Mouse (Mus musculus) forebrain, embryonic 12.5 days (tissue): ENCODE data around the gene Eepd1. TPM values are rescaled to one million over a fixed set of nuclear protein-coding genes. Genes with fewer than 3 reads are reported as not detected.

Source experiments
- ATAC-seq: fragments of 200-750 bp; cut with Nextera tagmentation; 2 replicates; pipeline ENCODE4 v1.8.0; 2017; ENCODE audit warnings: moderate TSS enrichment; ENCODE audit not compliant: low FRiP score
- H3K27ac ChIP-seq: fragments of 300-500 bp; sonication (generic); 2 replicates; pipeline ENCODE4 v1.5.1; 2016; ENCODE audit warnings: mild to moderate bottlenecking
- H3K27me3 ChIP-seq: fragments of 300-500 bp; sonication (generic); 2 replicates; pipeline ENCODE4 v1.6.1; 2016; ENCODE audit warnings: mild to moderate bottlenecking
- H3K36me3 ChIP-seq: fragments of 300-500 bp; sonication (generic); replicated peaks from 2 replicates; pipeline ENCODE4 v1.6.1; 2016; ENCODE audit warnings: mild to moderate bottlenecking
- H3K4me1 ChIP-seq: fragments of 300-500 bp; sonication (generic); 2 replicates; pipeline ENCODE4 v1.6.1; 2016
- H3K4me2 ChIP-seq: fragments of 300-500 bp; sonication (generic); 2 replicates; pipeline ENCODE4 v1.6.1; 2016; ENCODE audit warnings: mild to moderate bottlenecking, moderate library complexity
- H3K4me3 ChIP-seq: fragments of 300-500 bp; sonication (generic); replicated peaks from 2 replicates; pipeline ENCODE4 v1.5.1; 2016; ENCODE audit warnings: mild to moderate bottlenecking
- H3K9ac ChIP-seq: fragments of 300-500 bp; sonication (generic); 2 replicates; pipeline ENCODE4 v1.6.1; 2016; ENCODE audit warnings: mild to moderate bottlenecking
- H3K9me3 ChIP-seq: fragments of 300-500 bp; sonication (generic); 2 replicates; pipeline ENCODE4 v1.6.1; 2016
- WGBS: fragments of 180-500 bp; shearing (Covaris S2); methylation state at CpG from one replicate; pipeline ENCODE4 v1.1.7; 2016; 5-methylcytosine and 5-hydroxymethylcytosine counted together
- polyA plus RNA-seq: library from polyadenylated mRNA; unstranded; fragments of >200 nt; fragmentation: Nextera tagmentation; extraction: Ambion mirVana; gene quantifications from 2 replicates; pipeline ENCODE4 v1.2.1, GENCODE M21; 2016

Eepd1 gene
- polyA plus RNA-seq, 1 experiment from 2014 or later: 7.9 TPM

DNA sequence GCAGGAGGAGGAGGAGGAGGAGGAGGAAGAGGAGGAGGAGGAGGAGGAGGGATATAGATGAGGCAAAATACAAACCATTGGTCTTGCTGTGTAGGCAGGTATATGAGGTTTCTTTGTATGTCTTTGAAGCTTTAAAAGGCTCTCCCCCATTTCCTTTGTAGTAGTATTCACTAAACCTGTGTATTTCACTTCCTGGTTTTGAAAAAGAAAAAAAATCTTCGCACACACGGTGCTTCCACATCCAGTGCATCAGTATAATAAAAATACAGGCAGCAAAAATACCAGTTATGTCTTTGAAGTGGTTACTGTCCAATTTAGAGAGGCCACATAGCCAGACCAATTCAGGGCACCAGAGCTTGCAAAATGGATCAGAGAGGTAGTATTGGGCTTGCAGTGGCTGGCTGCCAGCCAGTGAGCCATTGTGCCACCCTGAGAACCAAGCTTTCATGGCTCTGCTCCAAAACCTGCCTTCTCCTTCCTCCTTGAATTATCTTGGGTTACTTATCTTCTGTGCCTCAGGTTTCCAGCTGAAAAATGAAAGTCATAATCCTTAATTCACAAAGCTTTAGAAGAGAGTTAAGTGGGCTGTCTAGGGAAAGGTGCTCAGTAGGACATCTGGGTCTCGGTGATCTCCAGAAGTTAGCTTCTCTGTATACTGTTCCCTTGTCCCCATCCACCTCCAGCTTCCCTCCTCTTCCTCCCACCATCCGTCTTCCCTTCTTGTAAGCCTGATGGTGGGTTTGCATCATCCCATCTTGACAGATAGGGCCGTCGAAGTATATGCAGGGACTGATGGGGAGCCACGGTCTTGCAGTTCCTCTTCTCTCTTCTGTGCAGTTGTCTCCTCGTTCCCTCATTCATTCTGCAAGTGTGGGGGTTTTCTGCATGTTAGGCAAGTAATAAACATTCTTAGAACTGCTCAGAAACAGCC lies 68.0 kb downstream of the Eepd1 start:
- no peaks in the 10 kb centered on the region for H3K27me3 ChIP-seq

DNA sequence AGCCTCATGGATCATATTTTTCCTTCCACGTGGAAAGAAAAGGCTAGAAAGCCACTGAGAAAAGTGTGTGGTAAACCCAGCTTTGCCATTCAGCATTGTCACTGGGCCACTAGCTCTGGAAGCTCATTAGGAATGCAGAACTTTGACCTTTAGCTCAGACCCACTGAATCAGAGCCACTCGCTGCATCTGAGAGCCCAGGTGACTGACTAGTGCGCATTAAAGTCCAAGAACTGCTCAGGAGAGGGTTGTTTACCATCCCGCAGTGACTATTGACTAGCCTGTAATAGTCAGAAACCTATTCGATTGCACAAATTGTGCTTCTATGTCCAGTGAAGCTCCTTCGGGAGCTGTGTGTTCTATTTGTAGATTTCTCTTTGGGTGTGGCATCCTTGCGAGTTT lies 68.8 kb downstream of the Eepd1 start:
- Histone ChIP-seq H3K4me2 (no peak overlapping the region), H3K27ac (no peak overlapping the region), H3K36me3 (no peaks in the 10 kb centered on the region), H3K4me1 (peaks cover 2% of the 10 kb centered on the region; the same call in 1 of the 2 replicates), H3K9ac (no peak overlapping the region), H3K4me3 (no peak overlapping the region), H3K9me3 (no peaks in the 10 kb centered on the region), H3K27me3 (no peaks in the 10 kb centered on the region)
- ATAC-seq: no peak
- 86% methylated on average over 7 of the region's 7 CpGs for WGBS

More for the DNA sequence above, 68.0 kb downstream of the Eepd1 start:
- Histone ChIP-seq H3K4me3 (no peak overlapping the region), H3K4me1 (peaks cover 2% of the 10 kb centered on the region; the same call in 1 of the 2 replicates), H3K36me3 (no peaks in the 10 kb centered on the region), H3K4me2 (no peak overlapping the region), H3K9me3 (no peaks in the 10 kb centered on the region), H3K9ac (no peak overlapping the region), H3K27ac (no peak overlapping the region)
- 84% methylated on average over 8 of the region's 8 CpGs for WGBS
- ATAC-seq: no peak

DNA sequence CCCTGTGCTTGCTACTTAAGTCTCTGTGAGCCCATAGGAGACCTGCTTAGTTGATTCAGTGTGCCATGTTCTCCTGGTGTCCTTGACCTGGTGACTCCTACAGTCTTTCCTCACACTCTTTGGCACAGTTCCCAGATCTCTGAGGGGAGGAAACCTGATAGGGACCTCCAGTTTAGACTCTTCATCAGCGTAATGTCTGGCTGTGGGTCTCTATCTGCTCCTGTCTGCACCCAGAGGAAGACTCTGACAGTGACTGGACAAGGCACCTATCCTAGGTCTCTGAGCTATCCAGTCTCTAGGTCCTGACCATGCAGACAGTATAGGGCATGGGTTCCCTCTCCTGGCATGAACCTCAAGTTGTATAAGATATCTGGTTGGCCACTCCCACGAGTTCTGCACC lies 71.2 kb downstream of the Eepd1 start:
- Histone ChIP-seq H3K4me1 (peaks cover 2% of the 10 kb centered on the region; the same call in 1 of the 2 replicates), H3K27ac (no peak overlapping the region), H3K27me3 (no peaks in the 10 kb centered on the region), H3K9ac (no peak overlapping the region), H3K4me3 (no peak overlapping the region), H3K9me3 (no peaks in the 10 kb centered on the region), H3K36me3 (no peaks in the 10 kb centered on the region), H3K4me2 (no peak overlapping the region)
- WGBS: 83% methylated on average over 2 of the region's 2 CpGs
- no peak for ATAC-seq

DNA sequence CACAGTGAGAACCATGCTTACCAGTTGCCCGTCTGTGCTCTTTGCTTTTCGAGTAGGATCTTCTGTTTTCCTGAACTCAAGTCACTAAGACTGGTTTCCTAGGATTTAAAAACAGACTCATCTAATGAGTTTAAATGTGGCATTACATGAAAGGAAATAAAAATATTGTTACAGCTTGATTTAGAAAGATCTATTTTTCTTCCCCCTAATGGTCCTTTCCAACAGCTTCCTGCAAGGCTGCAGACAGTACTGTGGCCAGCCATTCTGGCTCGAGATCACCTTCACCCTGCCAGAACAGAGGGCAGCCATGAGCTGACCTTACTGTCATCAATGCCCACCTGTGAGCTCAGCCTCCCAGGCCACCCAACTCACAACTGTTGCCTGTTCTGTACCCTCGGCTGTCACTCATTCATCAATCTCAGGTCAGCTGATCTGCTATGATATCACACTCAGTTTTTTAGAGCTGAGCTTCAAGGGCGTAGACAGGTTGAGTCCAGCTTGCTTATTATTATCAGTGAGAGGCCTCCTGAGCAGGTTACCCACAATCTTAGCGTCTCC lies 73.0 kb downstream of the Eepd1 start:
- WGBS: 93% methylated on average over 6 of the region's 6 CpGs
- Histone ChIP-seq H3K4me2 (no peak overlapping the region), H3K4me1 (peaks cover 1% of the 10 kb centered on the region; the same call in 1 of the 2 replicates), H3K27me3 (no peaks in the 10 kb centered on the region), H3K27ac (no peak overlapping the region), H3K36me3 (no peaks in the 10 kb centered on the region), H3K9me3 (no peaks in the 10 kb centered on the region), H3K4me3 (no peak overlapping the region), H3K9ac (no peak overlapping the region)
- no peak for ATAC-seq

- H3K4me3 ChIP-seq: no peak overlapping the region
- H3K27ac ChIP-seq: no peak overlapping the region
- no peak for ATAC-seq
- H3K4me2 ChIP-seq: no peak overlapping the region
- WGBS: 84% methylated on average over 6 of the region's 6 CpGs
- H3K4me1 ChIP-seq: no peaks in the 10 kb centered on the region
- no peak overlapping the region for H3K9ac ChIP-seq
- no peaks in the 10 kb centered on the region for H3K27me3 ChIP-seq
- H3K36me3 ChIP-seq: no peaks in the 10 kb centered on the region
- H3K9me3 ChIP-seq: no peaks in the 10 kb centered on the region
Observed at GRCm38 (mm10) chr9:25555261-25555660, 73.9 kb downstream of the Eepd1 start.

GRCm38 (mm10) chr9:25556008-25556407 lies 74.7 kb downstream of the Eepd1 start:
- Histone ChIP-seq H3K4me2 (no peak overlapping the region), H3K4me3 (no peak overlapping the region), H3K9me3 (no peaks in the 10 kb centered on the region), H3K4me1 (no peaks in the 10 kb centered on the region), H3K27ac (no peak overlapping the region), H3K36me3 (no peaks in the 10 kb centered on the region), H3K27me3 (no peaks in the 10 kb centered on the region), H3K9ac (no peak overlapping the region)
- no peak for ATAC-seq
- WGBS: 94% methylated on average over 3 of the region's 3 CpGs

DNA sequence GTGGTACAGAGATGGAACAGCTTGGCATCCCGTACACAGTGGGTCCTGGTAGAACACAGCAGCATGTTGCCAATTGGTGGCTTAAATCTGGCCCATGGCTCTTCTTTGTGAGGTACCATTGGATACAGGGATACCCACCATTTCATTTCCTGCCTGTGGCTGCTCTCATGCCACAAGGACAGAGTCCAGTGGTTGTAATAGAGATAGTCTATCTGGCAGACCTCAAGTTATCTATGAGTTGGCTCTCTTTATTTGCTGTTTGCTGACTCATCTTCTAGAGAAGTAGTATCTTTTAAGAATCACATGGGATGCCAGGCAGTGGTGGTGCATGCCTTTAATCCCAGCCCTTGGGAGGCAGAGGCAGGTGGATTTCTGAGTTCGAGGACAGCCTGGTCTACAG lies 76.0 kb downstream of the Eepd1 start:
- 90% methylated on average over 2 of the region's 2 CpGs for WGBS
- Histone ChIP-seq H3K4me2 (no peak overlapping the region), H3K4me3 (no peak overlapping the region), H3K27ac (no peak overlapping the region), H3K27me3 (no peaks in the 10 kb centered on the region), H3K9me3 (no peaks in the 10 kb centered on the region), H3K9ac (no peak overlapping the region), H3K4me1 (no peaks in the 10 kb centered on the region), H3K36me3 (no peaks in the 10 kb centered on the region)
- ATAC-seq: no peak

- H3K4me2 ChIP-seq: no peak overlapping the region
- WGBS: 76% methylated on average over 3 of the region's 3 CpGs
- H3K27me3 ChIP-seq: no peaks in the 10 kb centered on the region
- no peaks in the 10 kb centered on the region for H3K36me3 ChIP-seq
- no peaks in the 10 kb centered on the region for H3K4me1 ChIP-seq
- H3K9ac ChIP-seq: no peak overlapping the region
- no peak overlapping the region for H3K27ac ChIP-seq
- H3K4me3 ChIP-seq: no peak overlapping the region
- no peak for ATAC-seq
- H3K9me3 ChIP-seq: no peaks in the 10 kb centered on the region
Observed at GRCm38 (mm10) chr9:25558834-25559233, 77.5 kb downstream of the Eepd1 start.

- ATAC-seq: no peak
- WGBS: 83% methylated on average over 9 of the region's 9 CpGs
Observed at GRCm38 (mm10) chr9:25560016-25560758, 78.8 kb downstream of the Eepd1 start.

DNA sequence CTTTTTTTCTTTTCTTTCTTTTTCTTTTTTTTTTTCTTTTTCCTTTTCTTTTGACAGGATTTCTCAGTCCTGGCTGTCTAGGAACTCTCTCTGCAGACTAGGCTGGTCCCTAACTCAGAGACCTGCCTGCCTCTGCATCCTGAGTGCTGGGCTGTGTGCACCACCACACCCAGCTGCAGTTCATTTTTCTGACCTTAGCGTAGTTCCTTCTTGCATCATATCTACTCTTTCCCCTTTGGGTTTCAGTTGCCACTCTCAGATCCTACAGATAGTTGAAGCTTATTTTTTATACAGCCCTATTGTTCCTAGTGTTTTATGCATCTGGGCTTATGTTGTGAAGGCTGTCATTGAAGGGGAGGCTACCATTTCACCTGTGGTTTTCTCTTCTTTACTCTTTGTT lies 79.8 kb downstream of the Eepd1 start:
- H3K4me2 ChIP-seq: no peak overlapping the region
- no peak overlapping the region for H3K27ac ChIP-seq
- ATAC-seq: no peak
- H3K36me3 ChIP-seq: no peaks in the 10 kb centered on the region
- 94% methylated on average over 1 of the region's 1 CpGs for WGBS
- H3K9ac ChIP-seq: no peak overlapping the region
- H3K27me3 ChIP-seq: no peaks in the 10 kb centered on the region
- 0 out of 2 replicates have a peak, but pooled peaks cover 2% of the 10 kb centered on the region for H3K4me1 ChIP-seq
- no peak overlapping the region for H3K4me3 ChIP-seq
- H3K9me3 ChIP-seq: no peaks in the 10 kb centered on the region

More at GRCm38 (mm10) chr9:25560016-25560758, 78.8 kb downstream of the Eepd1 start:
- Histone ChIP-seq H3K4me2 (no peak overlapping the region), H3K9me3 (no peaks in the 10 kb centered on the region), H3K9ac (no peak overlapping the region), H3K27ac (no peak overlapping the region), H3K36me3 (no peaks in the 10 kb centered on the region), H3K27me3 (no peaks in the 10 kb centered on the region), H3K4me3 (no peak overlapping the region), H3K4me1 (0 out of 2 replicates have a peak, but pooled peaks cover 2% of the 10 kb centered on the region)

DNA sequence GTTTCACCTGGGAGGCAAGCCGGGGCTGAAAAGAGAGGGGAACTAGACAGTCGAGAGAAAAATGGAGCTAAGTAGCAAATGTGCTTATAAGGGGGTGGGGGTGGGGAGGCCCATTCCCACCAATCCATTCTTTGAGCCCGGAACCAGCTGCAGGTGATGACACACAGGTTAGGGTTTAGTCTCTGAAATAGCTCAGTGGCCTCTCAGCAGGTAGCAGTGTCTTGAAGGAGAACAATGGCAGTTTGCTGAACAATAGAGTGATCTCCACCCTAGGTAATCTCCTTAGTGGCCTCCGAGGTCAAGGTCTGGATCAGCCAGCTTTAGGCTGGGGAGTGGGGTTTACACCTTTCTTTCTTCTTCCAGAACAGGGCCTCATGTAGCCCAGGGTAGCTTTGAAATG lies 82.5 kb downstream of the Eepd1 start:
- no peak for ATAC-seq
- 67% methylated on average over 4 of the region's 4 CpGs for WGBS
- no peak overlapping the region for H3K4me3 ChIP-seq

DNA sequence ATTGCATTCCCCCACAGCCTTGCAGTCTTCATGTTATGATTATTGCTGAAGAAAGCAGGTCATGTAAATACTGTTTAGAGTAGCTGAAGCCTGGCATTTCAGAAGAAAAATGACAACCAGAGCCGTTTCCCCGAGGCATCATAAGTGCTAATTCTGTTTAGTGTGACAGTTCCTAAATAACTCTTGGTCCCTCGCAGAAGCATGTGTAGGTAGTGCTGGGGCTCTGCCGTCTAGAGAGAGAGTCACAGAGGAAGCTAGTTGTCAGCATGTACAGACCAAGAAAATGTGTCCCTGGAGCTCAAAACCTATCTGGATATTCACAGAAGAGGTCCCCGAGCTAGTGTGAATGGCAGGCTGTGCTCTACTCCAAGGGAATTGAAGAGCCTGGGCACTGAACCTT lies 85.7 kb downstream of the Eepd1 start:
- H3K27ac ChIP-seq: no peak overlapping the region
- H3K36me3 ChIP-seq: no peaks in the 10 kb centered on the region
- peaks cover 15% of the 10 kb centered on the region for H3K4me1 ChIP-seq
- 82% methylated on average over 5 of the region's 5 CpGs for WGBS
- ATAC-seq: no peak
- no peak overlapping the region for H3K4me3 ChIP-seq
- no peak overlapping the region for H3K4me2 ChIP-seq
- H3K27me3 ChIP-seq: no peaks in the 10 kb centered on the region
- H3K9me3 ChIP-seq: no peaks in the 10 kb centered on the region
- H3K9ac ChIP-seq: no peak overlapping the region

More for the DNA sequence above, 82.5 kb downstream of the Eepd1 start:
- Histone ChIP-seq H3K36me3 (no peaks in the 10 kb centered on the region), H3K9ac (no peak overlapping the region), H3K27me3 (no peaks in the 10 kb centered on the region), H3K4me1 (0 out of 2 replicates have a peak, but pooled peaks cover 2% of the 10 kb centered on the region), H3K4me2 (no peak overlapping the region), H3K27ac (no peak overlapping the region), H3K9me3 (no peaks in the 10 kb centered on the region)
